Comparison of ENCODE assay signal across 8 mouse cellular contexts in genomic region chr12:73241960-73242359, GRCm38 (mm10). TPM values are rescaled to one million over a fixed set of nuclear protein-coding genes. Genes with fewer than 3 reads are reported as not detected.
DNase-seq lines count a peak whose midpoint lies in the region; TF ChIP-seq lines count a peak whose summit lies in the region.

No protein-coding gene starts in this region.

- H3K4me1 ChIP-seq in olfactory bulb, adult 2 months (ENCODE audit: control insufficient read depth, insufficient read depth, low read length) = peaks cover 5% of the 10 kb centered on the region

- DNase-seq in retina, postnatal 1 day = peak; percentile 25
- DNase-seq in retina, embryonic 14.5 days (ENCODE audit: low spot score) = no peak
- DNase-seq in gastrocnemius, postnatal 36 days = peak; percentile 24 to 35
- DNase-seq in left cerebral cortex, postnatal 4 days = peak; percentile 32
- DNase-seq in urinary bladder, postnatal 14 days (ENCODE audit: low spot score) = no peak
- no peak for DNase-seq in urinary bladder, postnatal 10 days (ENCODE audit: low spot score)
- DNase-seq in yolk sac, embryonic 10.5 days (ENCODE audit: low spot score) = no peak

- peak overlapping the region; percentile 75 for H3K27ac ChIP-seq in olfactory bulb, adult 2 months (ENCODE audit: insufficient read depth, low read depth, low read length)

- no peak for TF ChIP-seq POLR2A in olfactory bulb, adult 2 months (IDR thresholded peaks at IDR 0.05; ENCODE audit: insufficient read depth, low read depth, low read length)

- intact Hi-C loops in gastrocnemius, postnatal 36 days (cut with DNase I) = no loop called here
- intact Hi-C loops in left cerebral cortex, postnatal 4 days (cut with DNase I) = no loop called here

- no peak for TF ChIP-seq CTCF in olfactory bulb, adult 2 months (IDR thresholded peaks at IDR 0.05; ENCODE audit: insufficient read depth, low read depth, low read length)

- 23% methylated on average over 10 of the region's 10 CpGs for WGBS in olfactory bulb, adult 2 months

- H3K4me3 ChIP-seq in olfactory bulb, adult 2 months (ENCODE audit: insufficient read depth, low read depth, low read length) = no peak overlapping the region

RNA-seq across cellular contexts. Expression of gene Trmt5, which starts 44.5 kb away (rescaled TPM):
- 1 to 10 TPM; 5.1 to 8.0 TPM for total RNA-seq in gastrocnemius, postnatal 36 days (2021)
- 10 to 100 TPM; 13.6 to 16.4 TPM for total RNA-seq in left cerebral cortex, postnatal 4 days (2021)
- not detected in 2 replicates for polyA plus RNA-seq in olfactory bulb, adult 2 months (2012; ENCODE audit: insufficient read depth, insufficient read length, low replicate concordance, missing spikeins)

RNA-seq across cellular contexts. Expression of gene Slc38a6, which starts 44.6 kb away (rescaled TPM):
- 1 to 10 TPM; 2.6 TPM for total RNA-seq in gastrocnemius, postnatal 36 days (2021)
- total RNA-seq in left cerebral cortex, postnatal 4 days (2021) = 10 to 100 TPM; 16.1 to 18.4 TPM
- not detected in 2 replicates for polyA plus RNA-seq in olfactory bulb, adult 2 months (2012; ENCODE audit: insufficient read depth, insufficient read length, low replicate concordance, missing spikeins)

Comparison
In these comparisons a context has a peak if more than half of its experiments do, and no peak if none do; other contexts are left out.
1. DNase-seq: peak in retina, postnatal 1 day (single experiment), gastrocnemius, postnatal 36 days (2 of 2) and left cerebral cortex, postnatal 4 days (single experiment); none in retina, embryonic 14.5 days (single experiment), urinary bladder, postnatal 14 days (single experiment), urinary bladder, postnatal 10 days (single experiment) and yolk sac, embryonic 10.5 days (single experiment).
2. RNA of gene Slc38a6, which starts 44.6 kb away (total RNA-seq): 16.1 to 18.4 TPM in left cerebral cortex, postnatal 4 days; 2.6 TPM in gastrocnemius, postnatal 36 days; every median in the first group is over 4 times any median in the second.